Comparison of ENCODE assay signal across 8 mouse cellular contexts in the genomic region with DNA sequence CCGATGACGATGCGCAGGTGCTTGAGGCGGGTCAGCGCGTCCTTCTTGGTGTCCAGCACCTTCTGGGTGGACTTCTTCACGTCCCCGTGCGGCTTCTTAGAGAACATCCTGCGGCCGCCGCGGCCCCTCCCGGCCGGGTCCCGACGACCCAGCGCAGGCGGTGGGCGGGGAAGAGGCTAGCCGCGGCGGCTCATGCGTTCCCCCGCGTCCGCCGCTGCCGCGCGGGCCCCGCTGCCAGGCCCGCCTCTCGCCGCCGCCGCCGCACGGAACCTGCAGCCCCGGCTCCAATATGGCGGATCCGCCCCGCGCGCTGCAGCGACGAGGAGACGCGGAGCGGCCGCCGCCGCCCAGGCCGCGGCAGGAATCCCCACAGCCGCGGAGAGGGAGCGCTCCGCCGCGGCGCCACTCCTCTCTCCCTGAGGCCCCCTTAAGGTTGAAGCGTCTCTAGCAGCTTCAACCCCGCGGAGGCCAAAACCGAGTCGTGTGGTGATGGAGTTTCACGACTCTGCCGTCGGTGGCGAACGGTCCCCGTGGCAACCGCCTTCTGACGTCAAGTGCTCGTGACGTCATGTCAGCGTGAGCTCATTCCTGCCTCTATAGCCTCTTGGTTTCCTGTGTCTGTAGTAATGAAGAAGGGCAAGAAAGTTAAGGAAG. TPM values are rescaled to one million over a fixed set of nuclear protein-coding genes. Genes with fewer than 3 reads are reported as not detected.
A peak's percentile ranks its signal among the peaks of the same experiment; 100 is the strongest.
DNase-seq lines count a peak whose midpoint lies in the region; ATAC-seq and TF ChIP-seq lines count a peak whose summit lies in the region.

A gene (minus strand): TSS at position 507 of the 654 bp plus-strand sequence.

- TF ChIP-seq CTCF in E14TG2a.4 (conservative IDR thresholded peaks at IDR 0.05; ENCODE audit: low read length): no peak
- TF ChIP-seq CTCF in liver, postnatal 0 days (IDR thresholded peaks at IDR 0.05; ENCODE audit: low read depth): peak; percentile 49

- peak; percentile 97 for ATAC-seq in forebrain, embryonic 13.5 days
- peak; percentile 94 for ATAC-seq in liver, postnatal 0 days
- peak; percentile 95 for ATAC-seq in neural tube, embryonic 14.5 days (ENCODE audit: low read depth)

- TF ChIP-seq EP300 in liver, postnatal 0 days (IDR thresholded peaks at IDR 0.05; ENCODE audit: low read depth): no peak

- peak within 1 kb of the TSS; percentile 93 for H3K9ac ChIP-seq in forebrain, embryonic 13.5 days
- peak within 1 kb of the TSS; percentile 93 for H3K9ac ChIP-seq in liver, postnatal 0 days (replicated peaks)
- peak within 1 kb of the TSS; percentile 85 for H3K9ac ChIP-seq in neural tube, embryonic 14.5 days (replicated peaks; ENCODE audit: low read depth, low read length)

- H3K27me3 ChIP-seq in E14TG2a.4 (ENCODE audit: insufficient read depth, low read length): no peaks in the 10 kb centered on the region
- no peaks in the 10 kb centered on the region for H3K27me3 ChIP-seq in forebrain, embryonic 13.5 days
- no peaks in the 10 kb centered on the region for H3K27me3 ChIP-seq in liver, postnatal 0 days (ENCODE audit: insufficient read depth, low read length)
- H3K27me3 ChIP-seq in neural tube, embryonic 14.5 days (ENCODE audit: control insufficient read depth, insufficient read depth, low read length): no peaks in the 10 kb centered on the region

- H3K27ac ChIP-seq in forebrain, embryonic 13.5 days: peak within 1 kb of the TSS; percentile 96
- H3K27ac ChIP-seq in liver, postnatal 0 days (ENCODE audit: low read depth): peak within 1 kb of the TSS; percentile 89
- H3K27ac ChIP-seq in neural tube, embryonic 14.5 days (ENCODE audit: low read depth, low read length): peak within 1 kb of the TSS; percentile 93

- H3K4me2 ChIP-seq in forebrain, embryonic 13.5 days: peak within 1 kb of the TSS; percentile 70
- H3K4me2 ChIP-seq in liver, postnatal 0 days (ENCODE audit: low read depth, low read length): peak within 1 kb of the TSS; percentile 98
- peak within 1 kb of the TSS; percentile 52 for H3K4me2 ChIP-seq in neural tube, embryonic 14.5 days (ENCODE audit: low read depth, low read length)

- intact Hi-C loops in heart, postnatal 10 days (cut with DNase I): no loop called here

- no peaks in the 10 kb centered on the region for H3K9me3 ChIP-seq in E14TG2a.4 (ENCODE audit: low read length)
- 0 out of 2 replicates have a peak, but pooled peaks cover 3% of the 10 kb centered on the region for H3K9me3 ChIP-seq in forebrain, embryonic 13.5 days (replicated peaks)
- H3K9me3 ChIP-seq in liver, postnatal 0 days (ENCODE audit: low read length): peaks cover 2% of the 10 kb centered on the region; the same call in 1 of the 2 replicates
- no peaks in the 10 kb centered on the region for H3K9me3 ChIP-seq in neural tube, embryonic 14.5 days (ENCODE audit: control insufficient read depth, low read length)

- H3K4me1 ChIP-seq in E14TG2a.4 (replicated peaks; ENCODE audit: low read depth, low read length): peaks cover 8% of the 10 kb centered on the region
- peaks cover 16% of the 10 kb centered on the region for H3K4me1 ChIP-seq in forebrain, embryonic 13.5 days
- H3K4me1 ChIP-seq in liver, postnatal 0 days (ENCODE audit: insufficient read depth): peaks cover 5% of the 10 kb centered on the region
- peaks cover 8% of the 10 kb centered on the region; the same call in 1 of the 2 replicates for H3K4me1 ChIP-seq in neural tube, embryonic 14.5 days (ENCODE audit: control insufficient read depth, insufficient read depth, low read length)

- peak within 1 kb of the TSS; percentile 92 for H3K4me3 ChIP-seq in E14TG2a.4 (replicated peaks; ENCODE audit: low read length)
- peak within 1 kb of the TSS; percentile 88 for H3K4me3 ChIP-seq in forebrain, embryonic 13.5 days
- peak within 1 kb of the TSS; percentile 95 for H3K4me3 ChIP-seq in liver, postnatal 0 days (ENCODE audit: low read depth, low read length)
- H3K4me3 ChIP-seq in neural tube, embryonic 14.5 days (ENCODE audit: low read depth, low read length): peak within 1 kb of the TSS; percentile 79

- no peaks in the 10 kb centered on the region for H3K36me3 ChIP-seq in E14TG2a.4 (ENCODE audit: insufficient read depth, low read length)
- no peaks in the 10 kb centered on the region for H3K36me3 ChIP-seq in forebrain, embryonic 13.5 days (ENCODE audit: poor library complexity, severe bottlenecking)
- H3K36me3 ChIP-seq in liver, postnatal 0 days (replicated peaks; ENCODE audit: insufficient read depth, low read length): no peaks in the 10 kb centered on the region
- H3K36me3 ChIP-seq in neural tube, embryonic 14.5 days (ENCODE audit: control insufficient read depth, insufficient read depth, low read length): no peaks in the 10 kb centered on the region

- peak; percentile 91 for DNase-seq in c-Kit-positive CD71-positive TER-119-positive erythroid progenitor cells, embryonic 14.5 days (ENCODE audit: low spot score)
- DNase-seq in heart, postnatal 10 days: peak; percentile 91 to 95
- peak; percentile 54 for DNase-seq in large intestine, adult 2 months (ENCODE audit: low read depth, low spot score)
- DNase-seq in liver, postnatal 0 days: peak; percentile 92
- peak; percentile 94 for DNase-seq in testis, postnatal 10 days (ENCODE audit: low spot score)

- WGBS in forebrain, embryonic 13.5 days: under 1% methylated on average over 55 of the region's 78 CpGs
- under 1% methylated on average over 78 of the region's 78 CpGs for whole genome bisulfite sequencing in large intestine, adult 2 months
- under 1% methylated on average over 76 of the region's 78 CpGs for WGBS in liver, postnatal 0 days (ENCODE audit: insufficient replicate concordance)
- under 1% methylated on average over 62 of the region's 78 CpGs for WGBS in neural tube, embryonic 14.5 days

RNA-seq across cellular contexts. Expression of the gene that starts here (rescaled TPM):
- 14.1 and 14.3 TPM in 2 replicates for polyA plus RNA-seq in forebrain, embryonic 13.5 days (2015; fragmentation: Nextera tagmentation; extraction: Ambion mirVana)
- 10 to 100 TPM; 56.1 to 64.5 TPM for total RNA-seq in heart, postnatal 10 days (2021)
- polyA plus RNA-seq in large intestine, adult 2 months (2012; rRNA removed): 12.6 and 14.8 TPM in 2 replicates
- polyA plus RNA-seq in liver, postnatal 0 days (2015; fragmentation: Nextera tagmentation; extraction: Ambion mirVana): 2.3 and 2.8 TPM in 2 replicates
- 38.6 and 45.2 TPM in 2 replicates for polyA plus RNA-seq in neural tube, embryonic 14.5 days (2014; fragmentation: Nextera tagmentation; extraction: Ambion mirVana)

Comparison
In these comparisons a context has a peak if more than half of its experiments do, and no peak if none do; other contexts are left out.
1. Peak in every context shown above with its lines: DNase-seq, ATAC-seq, H3K4me3 ChIP-seq and H3K27ac ChIP-seq.